Mouse (Mus musculus) limb, embryonic 15.5 days (tissue): ENCODE data around the gene Avl9. TPM values are rescaled to one million over a fixed set of nuclear protein-coding genes. Genes with fewer than 3 reads are reported as not detected.

Experiments used
- ATAC-seq: fragments of 200-750 bp; cut with Nextera tagmentation; 2 replicates; pipeline ENCODE4 v1.8.0; 2017; ENCODE audit warnings: low read depth, moderate TSS enrichment; ENCODE audit not compliant: insufficient number of reproducible peaks, low FRiP score, low TSS enrichment
- H3K27ac ChIP-seq: fragments of 300-500 bp; sonication (generic); 2 replicates; pipeline ENCODE4 v1.5.1; 2015; ENCODE audit warnings: moderate library complexity, mild to moderate bottlenecking, inconsistent platforms
- H3K27me3 ChIP-seq: fragments of 300-500 bp; sonication (generic); 2 replicates; pipeline ENCODE4 v1.6.1; 2015; ENCODE audit warnings: inconsistent platforms
- H3K36me3 ChIP-seq: fragments of 300-500 bp; sonication (generic); 2 replicates; pipeline ENCODE4 v1.6.1; 2015; ENCODE audit warnings: inconsistent platforms
- H3K4me1 ChIP-seq: fragments of 300-500 bp; sonication (generic); 2 replicates; pipeline ENCODE4 v1.6.1; 2015; ENCODE audit warnings: inconsistent platforms
- H3K4me2 ChIP-seq: fragments of 300-500 bp; sonication (generic); 2 replicates; pipeline ENCODE4 v1.6.1; 2015; ENCODE audit warnings: mild to moderate bottlenecking, inconsistent platforms
- H3K4me3 ChIP-seq: fragments of 300-500 bp; sonication (generic); 2 replicates; pipeline ENCODE4 v1.5.1; 2015; ENCODE audit warnings: mild to moderate bottlenecking, inconsistent platforms
- H3K9ac ChIP-seq: fragments of 300-500 bp; sonication (generic); 2 replicates; pipeline ENCODE4 v1.6.1; 2015; ENCODE audit warnings: inconsistent platforms
- H3K9me3 ChIP-seq: fragments of 300-500 bp; sonication (generic); 2 replicates; pipeline ENCODE4 v1.6.1; 2016; ENCODE audit warnings: inconsistent platforms
- WGBS: fragments of 180-500 bp; shearing (Covaris S2); methylation state at CpG from one replicate; pipeline ENCODE4 v1.1.7; 2015; 5-methylcytosine and 5-hydroxymethylcytosine counted together
- polyA plus RNA-seq: library from polyadenylated mRNA; unstranded; fragments of >200 nt; fragmentation: Nextera tagmentation; extraction: Ambion mirVana; gene quantifications from 2 replicates; pipeline ENCODE4 v1.2.1, GENCODE M21; 2015

The Avl9 gene
- polyA plus RNA-seq, 1 experiment from 2014 or later, result 8.2 TPM

GRCm38 (mm10) chr6:56796232-56796631 is 81.5 kb downstream of the Avl9 start:
- ATAC-seq, result no peak
- Histone ChIP-seq H3K4me3 (peak overlapping the region; percentile 83), H3K27me3 (no peaks in the 10 kb centered on the region), H3K9me3 (no peaks in the 10 kb centered on the region), H3K9ac (peak overlapping the region; percentile 95), H3K27ac (peak overlapping the region; percentile 100), H3K4me1 (peaks cover 7% of the 10 kb centered on the region; the same call in 1 of the 2 replicates), H3K36me3 (no peaks in the 10 kb centered on the region), H3K4me2 (peak overlapping the region; percentile 66)
- WGBS, result 5% methylated on average over 8 of the region's 8 CpGs

- H3K27me3 ChIP-seq, result no peaks in the 10 kb centered on the region
- peak overlapping the region; percentile 100 for H3K27ac ChIP-seq
- H3K4me2 ChIP-seq, result peak overlapping the region; percentile 66
- H3K9me3 ChIP-seq, result no peaks in the 10 kb centered on the region
- peaks cover 7% of the 10 kb centered on the region; the same call in 1 of the 2 replicates for H3K4me1 ChIP-seq
- H3K4me3 ChIP-seq, result peak overlapping the region; percentile 83
- under 1% methylated on average over 16 of the region's 16 CpGs for WGBS
- peak overlapping the region; percentile 95 for H3K9ac ChIP-seq
- H3K36me3 ChIP-seq, result no peaks in the 10 kb centered on the region
- no peak for ATAC-seq
These were observed 82.0 kb downstream of the Avl9 start for GRCm38 (mm10) chr6:56796668-56797141.

GRCm38 (mm10) chr6:56797311-56798151 is 82.8 kb downstream of the Avl9 start, which contains the start of gene Kbtbd2:
Kbtbd2 (minus strand) TSS chr6:56797813.
- ATAC-seq, result peak; percentile 95
- Histone ChIP-seq H3K9me3 (no peaks in the 10 kb centered on the region), H3K36me3 (no peaks in the 10 kb centered on the region), H3K9ac (peak within 1 kb of the TSS; percentile 95), H3K4me1 (peaks cover 7% of the 10 kb centered on the region; the same call in 1 of the 2 replicates), H3K27ac (peak within 1 kb of the TSS; percentile 100), H3K4me3 (peak within 1 kb of the TSS; percentile 83), H3K4me2 (peak within 1 kb of the TSS; percentile 66), H3K27me3 (no peaks in the 10 kb centered on the region)
- under 1% methylated on average over 98 of the region's 98 CpGs for WGBS

GRCm38 (mm10) chr6:56798152-56798465 is 83.4 kb downstream of the Avl9 start:
- H3K9ac ChIP-seq, result peak overlapping the region; percentile 80
- H3K9me3 ChIP-seq, result no peaks in the 10 kb centered on the region
- H3K4me3 ChIP-seq, result peak overlapping the region; percentile 83
- peaks cover 7% of the 10 kb centered on the region; the same call in 1 of the 2 replicates for H3K4me1 ChIP-seq
- peak overlapping the region; percentile 66 for H3K4me2 ChIP-seq
- no peaks in the 10 kb centered on the region for H3K27me3 ChIP-seq
- 14% methylated on average over 8 of the region's 8 CpGs for WGBS
- no peaks in the 10 kb centered on the region for H3K36me3 ChIP-seq
- no peak for ATAC-seq
- peak overlapping the region; percentile 100 for H3K27ac ChIP-seq

- H3K4me3 ChIP-seq, result no peak overlapping the region
- no peaks in the 10 kb centered on the region for H3K36me3 ChIP-seq
- no peaks in the 10 kb centered on the region for H3K9me3 ChIP-seq
- no peak overlapping the region for H3K27ac ChIP-seq
- no peak overlapping the region for H3K9ac ChIP-seq
- no peak for ATAC-seq
- WGBS, result 81% methylated on average over 4 of the region's 4 CpGs
- no peaks in the 10 kb centered on the region for H3K4me1 ChIP-seq
- H3K27me3 ChIP-seq, result 0 out of 2 replicates have a peak, but pooled peaks cover 3% of the 10 kb centered on the region
- no peak overlapping the region for H3K4me2 ChIP-seq
These were observed 90.3 kb downstream of the Avl9 start for GRCm38 (mm10) chr6:56805026-56805425.

GRCm38 (mm10) chr6:56806195-56806594 is 91.5 kb downstream of the Avl9 start:
- no peaks in the 10 kb centered on the region for H3K9me3 ChIP-seq
- WGBS, result 68% methylated on average over 2 of the region's 2 CpGs
- no peak overlapping the region for H3K4me3 ChIP-seq
- no peak overlapping the region for H3K9ac ChIP-seq
- 0 out of 2 replicates have a peak, but pooled peaks cover 3% of the 10 kb centered on the region for H3K27me3 ChIP-seq
- no peak overlapping the region for H3K27ac ChIP-seq
- H3K4me1 ChIP-seq, result no peaks in the 10 kb centered on the region
- ATAC-seq, result no peak
- H3K4me2 ChIP-seq, result no peak overlapping the region
- H3K36me3 ChIP-seq, result no peaks in the 10 kb centered on the region

GRCm38 (mm10) chr6:56808656-56809055 is 94.0 kb downstream of the Avl9 start:
- Histone ChIP-seq H3K4me2 (no peak overlapping the region), H3K27me3 (0 out of 2 replicates have a peak, but pooled peaks cover 3% of the 10 kb centered on the region), H3K4me3 (no peak overlapping the region), H3K4me1 (no peaks in the 10 kb centered on the region), H3K36me3 (no peaks in the 10 kb centered on the region), H3K9ac (no peak overlapping the region), H3K9me3 (no peaks in the 10 kb centered on the region), H3K27ac (no peak overlapping the region)
- WGBS, result 11% methylated on average over 3 of the region's 3 CpGs
- ATAC-seq, result peak; percentile 58; the same call in 1 of the 2 replicates

Other genes with a start within 250 kb of the Avl9 start
- 1.6 and 2.3 TPM in 2 replicates for gene Pde1c, start 145.8 kb upstream of the Avl9 start, polyA plus RNA-seq
- 77.9 and 106 TPM in 2 replicates for gene Lsm5, start 10.2 kb upstream of the Avl9 start, polyA plus RNA-seq
- gene Kbtbd2, start 82.9 kb downstream of the Avl9 start, polyA plus RNA-seq, result 23.2 and 25.5 TPM in 2 replicates
- gene Fkbp9, start 117.2 kb downstream of the Avl9 start, polyA plus RNA-seq, result 234 and 259 TPM in 2 replicates
- 55.6 and 61.5 TPM in 2 replicates for gene Nt5c3, start 209.0 kb downstream of the Avl9 start, polyA plus RNA-seq
- gene Vmn1r4, start 209.1 kb downstream of the Avl9 start, polyA plus RNA-seq, result 0.22 and 0.28 TPM in 2 replicates